Mouse (Mus musculus) heart, adult 2 months (tissue): ENCODE measurements at regions not wholly inside any gene's neighbourhood (a gene's known extent, or its start where the extent isn't known, plus 50 kb on each side); places are given as distances from the start of the nearest gene placed in this dataset.

Experiments
- CTCF ChIP-seq: fragments of 200-600 bp; IDR thresholded peaks from 2 replicates; pipeline ENCODE4 v1.8.1; 2022; ENCODE audit warnings: antibody characterized with exemption, mild to moderate bottlenecking, moderate library complexity
- POLR2A ChIP-seq: fragments of 200-500 bp; IDR thresholded peaks from 2 replicates; pipeline ENCODE4 v1.6.1; 2011; ENCODE audit warnings: mild to moderate bottlenecking, low read depth, low read length, control low read depth; ENCODE audit not compliant: insufficient read depth

DNA sequence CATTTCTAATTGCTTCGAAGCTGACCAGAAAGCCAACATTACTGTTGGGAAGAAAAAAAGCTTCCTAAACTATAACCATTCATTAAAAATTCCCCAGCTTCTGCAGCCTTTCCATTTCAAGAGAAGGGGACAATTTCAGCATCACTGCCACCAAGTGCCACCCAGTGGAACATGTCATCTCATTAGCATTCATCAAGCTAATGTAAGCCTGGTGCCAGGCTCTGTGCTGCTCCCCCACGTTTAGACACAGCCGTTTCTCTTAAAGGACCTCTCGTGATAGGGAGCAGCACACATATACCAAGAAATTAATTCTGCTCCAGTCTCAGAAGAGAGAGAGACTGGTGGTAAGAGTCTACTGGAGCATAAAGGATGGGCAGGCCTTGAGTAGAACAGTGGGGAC lies 409.1 kb upstream of the Gm10131 start:
- TF ChIP-seq CTCF = no peak
- TF ChIP-seq POLR2A = no peak
